Mouse (Mus musculus): Measurements from ENCODE around the gene Tns3.

DNA sequence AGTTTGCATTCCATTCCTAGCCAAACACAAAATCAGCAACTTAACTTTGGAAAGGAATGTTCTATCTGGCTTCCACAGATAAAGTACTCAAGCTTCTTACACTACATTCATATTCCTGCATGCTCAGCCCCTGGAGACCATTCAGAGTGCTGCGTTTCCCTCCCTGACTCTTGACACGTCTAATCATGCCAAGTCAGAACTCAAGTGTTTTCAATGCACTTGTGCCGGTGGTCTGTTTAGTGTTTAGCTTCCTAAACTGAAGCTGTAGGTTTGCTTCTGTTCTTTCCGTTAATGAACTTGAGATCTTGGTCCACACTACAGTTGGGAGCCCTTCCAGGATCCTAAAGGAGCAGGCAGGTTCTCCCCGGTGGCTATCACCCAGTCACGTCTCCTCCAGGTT is 163.5 kb downstream of the Tns3 start:
- TF ChIP-seq CTCF (IDR thresholded peaks at IDR 0.05; ENCODE audit: low read depth) (no peak), EP300 (IDR thresholded peaks at IDR 0.05; ENCODE audit: low read depth) (no peak)

All from liver, postnatal 0 days (tissue).